Mouse (Mus musculus): ENCODE results near the gene Gstt1. TPM values are rescaled to one million over a fixed set of nuclear protein-coding genes. Genes with fewer than 3 reads are reported as not detected.
"Not testable (repeated sequence)": the region's sequence is repeated elsewhere in the genome, so short reads cannot be mapped to it uniquely, and the experiment has no call there.

Gstt1 gene
- polyA plus RNA-seq (2015; fragmentation: Nextera tagmentation; extraction: Ambion mirVana), result 77.5 and 78.5 TPM in 2 replicates

DNA sequence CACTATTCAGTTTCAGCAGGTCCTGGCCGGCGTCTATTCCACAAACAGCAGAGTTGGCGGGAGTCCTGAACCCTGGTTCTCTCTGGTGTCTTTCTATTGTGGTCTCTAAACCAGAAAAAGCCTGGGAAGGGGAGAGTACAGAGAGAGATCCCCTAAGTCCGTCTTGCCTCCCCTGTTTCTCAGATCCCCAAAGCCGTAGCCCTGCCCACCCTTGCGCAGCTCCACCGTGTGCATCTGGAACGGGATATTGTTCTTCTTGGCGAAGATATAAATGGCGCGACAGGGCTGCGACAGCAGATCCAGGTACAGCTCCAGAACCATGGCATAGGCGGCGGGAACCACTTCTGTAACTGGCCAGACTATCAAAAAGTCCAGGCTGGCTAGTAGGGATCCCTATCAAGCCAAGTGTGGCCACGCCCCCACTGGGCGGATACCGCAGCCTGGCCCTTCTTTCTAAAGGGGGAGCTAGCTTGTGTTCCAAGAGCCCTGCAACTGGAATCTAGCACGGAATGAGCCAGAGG is at the start of gene Gstt1:
Gene Gstt1 (minus strand): TSS at position 409 of the 521 bp plus-strand sequence.
- H3K36me3 ChIP-seq (replicated peaks; ENCODE audit: insufficient read depth, low read length), result no peaks in the 10 kb centered on the region
- H3K27ac ChIP-seq (ENCODE audit: low read depth), result peak within 1 kb of the TSS; percentile 55
- H3K4me1 ChIP-seq (ENCODE audit: insufficient read depth), result peaks cover 13% of the 10 kb centered on the region
- peak within 1 kb of the TSS; percentile 44 for H3K4me3 ChIP-seq (ENCODE audit: low read depth, low read length)
- DNase-seq (peak; percentile 71), ATAC-seq (peak; percentile 36; the same call in 1 of the 2 replicates)
- H3K9me3 ChIP-seq (ENCODE audit: low read length), result no peaks in the 10 kb centered on the region
- no peaks in the 10 kb centered on the region for H3K27me3 ChIP-seq (ENCODE audit: insufficient read depth, low read length)
- H3K9ac ChIP-seq (replicated peaks), result peak within 1 kb of the TSS; percentile 62
- TF ChIP-seq EP300 (IDR thresholded peaks at IDR 0.05; ENCODE audit: low read depth), result no peak
- TF ChIP-seq CTCF (IDR thresholded peaks at IDR 0.05; ENCODE audit: low read depth), result no peak
- WGBS (ENCODE audit: insufficient replicate concordance), result 4% methylated on average over 18 of the region's 18 CpGs
- H3K4me2 ChIP-seq (ENCODE audit: low read depth, low read length), result peak within 1 kb of the TSS; percentile 78

DNA sequence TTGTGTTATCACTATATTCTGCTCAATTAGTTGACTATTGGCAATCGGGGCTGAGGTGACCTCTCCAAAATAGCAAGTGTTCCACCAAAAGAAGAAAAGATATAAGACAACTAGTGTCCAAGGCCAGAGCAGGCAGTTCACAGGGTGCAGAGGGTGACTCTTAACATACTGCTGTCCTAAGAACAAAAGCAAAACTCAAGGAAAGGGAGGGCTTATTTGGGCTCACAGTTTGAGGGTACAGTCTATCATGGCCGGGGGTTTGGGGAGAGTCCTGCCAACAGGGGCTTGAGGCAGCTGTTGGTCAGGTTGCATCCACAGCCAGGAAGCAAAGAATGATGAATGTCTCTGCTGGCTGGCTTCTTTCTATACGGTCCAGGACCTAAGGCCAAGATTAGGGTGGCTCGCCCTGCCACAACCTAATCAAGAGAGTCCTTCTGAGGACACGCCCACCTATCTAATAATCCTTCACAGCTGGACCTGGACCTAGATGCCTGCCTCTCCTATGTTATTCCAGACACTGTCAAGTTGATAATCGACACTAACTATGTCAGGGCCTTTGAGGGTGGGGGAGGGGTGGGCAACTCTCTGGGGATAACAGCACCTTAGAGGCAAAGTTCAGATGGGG is 47.0 kb upstream of the Gstt1 start:
- no peak overlapping the region for H3K9ac ChIP-seq (replicated peaks)

DNA sequence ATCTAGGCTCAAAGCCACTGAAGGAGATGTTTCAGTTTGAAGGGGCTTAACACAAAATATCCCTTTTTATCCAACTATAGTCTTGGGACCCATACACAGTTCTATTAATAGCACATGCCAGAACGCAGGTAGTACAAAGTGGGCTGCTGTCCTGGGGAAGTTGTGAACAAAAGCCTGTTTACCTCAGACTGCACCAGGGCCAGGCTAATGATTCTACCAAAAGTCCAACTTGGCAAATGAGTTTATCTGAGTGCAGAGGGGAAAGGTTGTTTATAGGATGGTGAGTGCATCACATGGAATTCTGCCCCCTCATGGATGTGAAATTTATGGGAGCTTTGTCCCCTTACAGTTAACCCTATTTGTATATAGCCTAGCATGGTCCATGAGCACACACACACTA is 46.4 kb upstream of the Gstt1 start:
- WGBS (ENCODE audit: insufficient replicate concordance), result 58% methylated on average over 1 of the region's 1 CpGs
- no peak overlapping the region for H3K4me2 ChIP-seq (ENCODE audit: low read depth, low read length)
- no peak overlapping the region for H3K9ac ChIP-seq (replicated peaks)
- no peaks in the 10 kb centered on the region for H3K27me3 ChIP-seq (ENCODE audit: insufficient read depth, low read length)
- peaks cover 22% of the 10 kb centered on the region for H3K4me1 ChIP-seq (ENCODE audit: insufficient read depth)
- peak; percentile 80 for ATAC-seq
- no peak overlapping the region for H3K4me3 ChIP-seq (ENCODE audit: low read depth, low read length)
- peak overlapping the region; percentile 68 for H3K27ac ChIP-seq (ENCODE audit: low read depth)
- TF ChIP-seq EP300 (IDR thresholded peaks at IDR 0.05; ENCODE audit: low read depth) (0 out of 2 replicates have a peak, but pooled peaks have one; percentile 7), CTCF (IDR thresholded peaks at IDR 0.05; ENCODE audit: low read depth) (peak; percentile 36)
- no peaks in the 10 kb centered on the region for H3K9me3 ChIP-seq (ENCODE audit: low read length)
- no peaks in the 10 kb centered on the region for H3K36me3 ChIP-seq (replicated peaks; ENCODE audit: insufficient read depth, low read length)
- DNase-seq, result no peak

More for the DNA sequence above, 47.0 kb upstream of the Gstt1 start:
- Histone ChIP-seq H3K4me2 (ENCODE audit: low read depth, low read length) (peak overlapping the region; percentile 38; the same call in 1 of the 2 replicates), H3K9me3 (ENCODE audit: low read length) (no peaks in the 10 kb centered on the region), H3K4me1 (ENCODE audit: insufficient read depth) (peaks cover 17% of the 10 kb centered on the region), H3K27me3 (ENCODE audit: insufficient read depth, low read length) (no peaks in the 10 kb centered on the region), H3K4me3 (ENCODE audit: low read depth, low read length) (no peak overlapping the region), H3K36me3 (replicated peaks; ENCODE audit: insufficient read depth, low read length) (no peaks in the 10 kb centered on the region), H3K27ac (ENCODE audit: low read depth) (peak overlapping the region; percentile 68)
- DNase-seq (peak; percentile 45), ATAC-seq (peak; percentile 91)
- 58% methylated on average over 6 of the region's 6 CpGs for WGBS (ENCODE audit: insufficient replicate concordance)
- TF ChIP-seq EP300 (IDR thresholded peaks at IDR 0.05; ENCODE audit: low read depth), result peak; percentile 79
- TF ChIP-seq CTCF (IDR thresholded peaks at IDR 0.05; ENCODE audit: low read depth), result no peak

DNA sequence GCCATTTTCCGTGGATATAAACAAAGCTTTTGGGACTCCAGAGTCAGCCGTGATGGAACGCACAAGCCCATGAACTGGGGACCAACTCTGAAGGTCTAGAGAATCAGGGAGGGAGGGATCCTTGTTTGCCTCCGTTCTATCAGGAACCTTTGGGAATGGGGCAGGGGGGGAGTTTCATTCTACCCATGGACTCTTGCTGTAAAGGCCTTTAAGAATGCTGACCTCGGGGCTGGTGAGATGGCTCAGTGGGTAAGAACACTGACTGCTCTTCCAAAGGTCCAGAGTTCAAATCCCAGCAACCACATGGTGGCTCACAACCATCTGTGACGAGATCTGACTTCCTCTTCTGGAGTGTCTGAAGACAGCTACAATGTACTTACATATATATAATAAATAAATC is 45.5 kb upstream of the Gstt1 start:
- H3K9ac ChIP-seq (replicated peaks); H3K4me2 ChIP-seq (ENCODE audit: low read depth, low read length); H3K36me3 ChIP-seq (replicated peaks; ENCODE audit: insufficient read depth, low read length); ATAC-seq; H3K27me3 ChIP-seq (ENCODE audit: insufficient read depth, low read length); H3K27ac ChIP-seq (ENCODE audit: low read depth); H3K9me3 ChIP-seq (ENCODE audit: low read length); DNase-seq; H3K4me3 ChIP-seq (ENCODE audit: low read depth, low read length): not testable (repeated sequence)
- H3K4me1 ChIP-seq (ENCODE audit: insufficient read depth), result peaks cover 22% of the 10 kb centered on the region
- 74% methylated on average over 6 of the region's 6 CpGs for WGBS (ENCODE audit: insufficient replicate concordance)

DNA sequence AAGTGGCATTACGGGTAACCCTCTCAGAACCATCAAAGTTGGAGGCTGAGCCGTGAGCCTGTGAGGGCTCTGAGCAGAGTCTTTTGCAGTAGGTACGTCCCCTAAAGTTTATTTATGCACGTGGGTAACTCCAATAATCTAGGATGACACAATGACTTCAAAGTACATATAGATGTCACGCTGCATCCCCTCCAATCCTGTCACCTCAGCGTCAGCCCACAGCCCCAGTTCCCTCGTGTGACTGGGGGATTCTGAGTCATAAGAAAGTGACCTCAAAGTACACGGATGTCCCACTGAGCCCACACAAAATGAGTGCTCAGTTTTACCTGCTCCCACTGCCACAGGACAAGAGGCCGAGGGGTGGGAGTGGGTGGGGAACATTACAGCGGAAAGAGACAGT is 40.7 kb upstream of the Gstt1 start:
- Histone ChIP-seq H3K4me2 (ENCODE audit: low read depth, low read length) (no peak overlapping the region), H3K36me3 (replicated peaks; ENCODE audit: insufficient read depth, low read length) (no peaks in the 10 kb centered on the region), H3K27ac (ENCODE audit: low read depth) (no peak overlapping the region), H3K9ac (replicated peaks) (no peak overlapping the region), H3K27me3 (ENCODE audit: insufficient read depth, low read length) (no peaks in the 10 kb centered on the region), H3K4me1 (ENCODE audit: insufficient read depth) (peaks cover 44% of the 10 kb centered on the region), H3K4me3 (ENCODE audit: low read depth, low read length) (no peak overlapping the region), H3K9me3 (ENCODE audit: low read length) (no peaks in the 10 kb centered on the region)
- ATAC-seq (no peak), DNase-seq (no peak)
- 74% methylated on average over 10 of the region's 10 CpGs for WGBS (ENCODE audit: insufficient replicate concordance)
- TF ChIP-seq EP300 (IDR thresholded peaks at IDR 0.05; ENCODE audit: low read depth) (no peak), CTCF (IDR thresholded peaks at IDR 0.05; ENCODE audit: low read depth) (no peak)

DNA sequence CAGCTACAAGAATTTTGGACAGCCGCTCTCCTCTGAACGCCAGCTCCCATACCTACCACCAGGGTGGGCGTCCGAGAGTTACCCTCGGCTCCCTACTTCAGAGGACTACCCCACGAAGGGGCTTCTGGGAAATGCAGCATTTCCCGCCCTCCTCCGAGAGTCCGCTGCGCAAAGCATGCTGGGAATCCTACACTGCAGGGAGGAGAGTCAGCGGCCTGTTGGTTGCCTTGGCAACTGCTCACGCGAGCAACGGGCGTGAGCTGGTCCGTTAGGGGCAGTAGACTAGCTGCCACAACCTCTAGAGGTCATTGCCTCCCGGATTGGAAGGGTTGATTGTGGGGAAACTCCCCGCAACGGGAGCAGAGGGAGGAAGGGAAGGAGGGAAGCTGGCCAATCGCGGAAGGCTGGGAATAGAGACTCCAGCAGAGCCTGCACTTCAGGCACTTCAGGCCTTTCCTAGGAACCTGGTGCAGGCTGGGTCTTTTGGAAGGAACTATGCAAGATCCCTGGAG is 38.9 kb upstream of the Gstt1 start, which contains the start of gene Gstt2:
Gene Gstt2 (minus strand): TSS at position 177 of the 512 bp plus-strand sequence.
- Histone ChIP-seq H3K27ac (ENCODE audit: low read depth) (peak within 1 kb of the TSS; percentile 95), H3K27me3 (ENCODE audit: insufficient read depth, low read length) (no peaks in the 10 kb centered on the region), H3K4me1 (ENCODE audit: insufficient read depth) (peaks cover 56% of the 10 kb centered on the region), H3K4me3 (ENCODE audit: low read depth, low read length) (peak within 1 kb of the TSS; percentile 62), H3K36me3 (replicated peaks; ENCODE audit: insufficient read depth, low read length) (no peaks in the 10 kb centered on the region), H3K9me3 (ENCODE audit: low read length) (no peaks in the 10 kb centered on the region), H3K9ac (replicated peaks) (peak within 1 kb of the TSS; percentile 56), H3K4me2 (ENCODE audit: low read depth, low read length) (peak within 1 kb of the TSS; percentile 89)
- TF ChIP-seq CTCF (IDR thresholded peaks at IDR 0.05; ENCODE audit: low read depth) (peak; percentile 63), EP300 (IDR thresholded peaks at IDR 0.05; ENCODE audit: low read depth) (peak; percentile 61; the same call in 1 of the 2 replicates)
- ATAC-seq, result peak; percentile 82
- DNase-seq, result peak; percentile 92
- under 1% methylated on average over 21 of the region's 21 CpGs for WGBS (ENCODE audit: insufficient replicate concordance)

All from liver, postnatal 0 days (tissue).